Mouse (Mus musculus): Measurements from ENCODE around the gene Gramd1b.

- TF ChIP-seq CTCF (IDR thresholded peaks at IDR 0.05; ENCODE audit: borderline replicate concordance, insufficient read depth, low read depth, low read length) (no peak), POLR2A (IDR thresholded peaks at IDR 0.05; ENCODE audit: borderline replicate concordance, insufficient read depth, low read length) (no peak)
Observed at GRCm38 (mm10) chr9:40397036-40397435, 134.1 kb downstream of the Gramd1b start.
